Mouse (Mus musculus): Measurements from ENCODE around the gene Atg2b. TPM values are rescaled to one million over a fixed set of nuclear protein-coding genes. Genes with fewer than 3 reads are reported as not detected.

The Atg2b gene
- polyA plus RNA-seq, 1 experiment from 2014 or later, result 7.5 TPM

- Histone ChIP-seq H3K4me3 (ENCODE audit: low read length) (no peak overlapping the region), H3K27me3 (ENCODE audit: control insufficient read depth, insufficient read depth, low read length) (no peaks in the 10 kb centered on the region)
These were observed 78.1 kb downstream of the Atg2b start for GRCm38 (mm10) chr12:105606881-105607280.

DNA sequence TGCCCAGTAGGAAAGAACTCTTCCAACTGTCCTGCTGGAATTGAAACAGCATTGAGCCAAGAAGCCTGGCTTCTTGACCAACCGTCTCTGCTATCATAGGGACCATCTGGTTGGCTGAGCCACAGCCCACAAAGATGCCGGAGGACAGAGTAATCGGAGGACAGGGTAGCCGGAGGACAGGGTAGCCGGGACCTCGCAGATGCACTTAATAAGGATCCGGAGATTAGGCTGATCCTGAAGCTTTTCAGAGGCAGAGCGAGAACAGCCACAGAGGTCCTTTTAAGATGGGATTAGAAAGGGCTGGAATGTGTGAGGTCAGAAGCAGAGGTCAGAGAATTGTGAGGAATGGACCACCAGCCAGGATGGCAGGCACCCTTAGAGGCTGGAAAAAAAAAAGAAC is 79.8 kb downstream of the Atg2b start:
- Histone ChIP-seq H3K9ac (ENCODE audit: low read length) (no peak overlapping the region), H3K4me3 (ENCODE audit: low read length) (no peak overlapping the region), H3K9me3 (replicated peaks; ENCODE audit: control insufficient read depth, low read length) (no peaks in the 10 kb centered on the region), H3K4me2 (ENCODE audit: low read depth, low read length) (no peak overlapping the region), H3K27me3 (ENCODE audit: control insufficient read depth, insufficient read depth, low read length) (no peaks in the 10 kb centered on the region), H3K36me3 (ENCODE audit: control insufficient read depth, insufficient read depth) (no peaks in the 10 kb centered on the region), H3K4me1 (ENCODE audit: control insufficient read depth, insufficient read depth, low read length) (no peaks in the 10 kb centered on the region), H3K27ac (ENCODE audit: low read length) (no peak overlapping the region)
- 51% methylated on average over 8 of the region's 8 CpGs for WGBS
- ATAC-seq (replicated peaks; ENCODE audit: extremely low read depth, insufficient read depth, low FRiP score), result no peak

More at GRCm38 (mm10) chr12:105606881-105607280, 78.1 kb downstream of the Atg2b start:
- Histone ChIP-seq H3K9me3 (replicated peaks; ENCODE audit: control insufficient read depth, low read length) (no peaks in the 10 kb centered on the region), H3K27ac (ENCODE audit: low read length) (no peak overlapping the region), H3K36me3 (ENCODE audit: control insufficient read depth, insufficient read depth) (no peaks in the 10 kb centered on the region), H3K4me1 (ENCODE audit: control insufficient read depth, insufficient read depth, low read length) (no peaks in the 10 kb centered on the region; the same call in 1 of the 2 replicates), H3K9ac (ENCODE audit: low read length) (no peak overlapping the region), H3K4me2 (ENCODE audit: low read depth, low read length) (no peak overlapping the region)
- 63% methylated on average over 4 of the region's 4 CpGs for WGBS
- ATAC-seq (replicated peaks; ENCODE audit: extremely low read depth, insufficient read depth, low FRiP score), result no peak

DNA sequence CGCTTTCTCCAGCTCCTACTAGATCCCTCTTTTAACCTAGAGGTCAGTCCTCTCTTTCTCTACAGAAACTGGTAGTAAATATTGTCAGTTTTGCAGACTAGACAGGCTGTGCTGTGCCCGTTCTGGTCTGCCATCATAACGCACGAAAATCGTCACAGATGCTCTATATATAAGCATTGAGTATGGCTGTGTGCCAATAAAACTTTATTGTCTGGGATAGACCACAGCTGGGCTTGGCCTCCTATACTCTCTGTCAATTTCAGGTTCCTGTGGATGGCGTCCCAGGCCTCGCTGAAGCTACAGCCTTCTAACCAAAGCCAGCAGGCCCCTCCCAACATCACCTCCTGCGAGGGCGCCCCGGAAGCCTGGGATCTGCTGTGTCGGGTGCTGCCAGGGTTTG is 81.1 kb downstream of the Atg2b start:
- H3K4me2 ChIP-seq (ENCODE audit: low read depth, low read length), result no peak overlapping the region
- H3K9ac ChIP-seq (ENCODE audit: low read length), result no peak overlapping the region
- no peak overlapping the region for H3K27ac ChIP-seq (ENCODE audit: low read length)
- ATAC-seq (replicated peaks; ENCODE audit: extremely low read depth, insufficient read depth, low FRiP score), result no peak
- H3K27me3 ChIP-seq (ENCODE audit: control insufficient read depth, insufficient read depth, low read length), result no peaks in the 10 kb centered on the region
- H3K9me3 ChIP-seq (replicated peaks; ENCODE audit: control insufficient read depth, low read length), result no peaks in the 10 kb centered on the region
- no peak overlapping the region for H3K4me3 ChIP-seq (ENCODE audit: low read length)
- no peaks in the 10 kb centered on the region for H3K36me3 ChIP-seq (ENCODE audit: control insufficient read depth, insufficient read depth)
- H3K4me1 ChIP-seq (ENCODE audit: control insufficient read depth, insufficient read depth, low read length), result no peaks in the 10 kb centered on the region
- 87% methylated on average over 11 of the region's 11 CpGs for WGBS

- no peak within 1 kb of the TSS for H3K4me2 ChIP-seq (ENCODE audit: low read depth, low read length)
- no peak within 1 kb of the TSS for H3K4me3 ChIP-seq (ENCODE audit: low read length)
- no peaks in the 10 kb centered on the region for H3K27me3 ChIP-seq (ENCODE audit: control insufficient read depth, insufficient read depth, low read length)
- H3K27ac ChIP-seq (ENCODE audit: low read length), result no peak within 1 kb of the TSS
- no peaks in the 10 kb centered on the region for H3K36me3 ChIP-seq (ENCODE audit: control insufficient read depth, insufficient read depth)
- 85% methylated on average over 11 of the region's 11 CpGs for WGBS
- H3K9ac ChIP-seq (ENCODE audit: low read length), result no peak within 1 kb of the TSS
- no peaks in the 10 kb centered on the region for H3K9me3 ChIP-seq (replicated peaks; ENCODE audit: control insufficient read depth, low read length)
- no peak for ATAC-seq (replicated peaks; ENCODE audit: extremely low read depth, insufficient read depth, low FRiP score)
- H3K4me1 ChIP-seq (ENCODE audit: control insufficient read depth, insufficient read depth, low read length), result no peaks in the 10 kb centered on the region
These were observed 82.3 kb downstream of the Atg2b start, which contains the start of gene Bdkrb1 for GRCm38 (mm10) chr12:105602581-105603210. Gene Bdkrb1 (plus strand): TSS chr12:105603085.

DNA sequence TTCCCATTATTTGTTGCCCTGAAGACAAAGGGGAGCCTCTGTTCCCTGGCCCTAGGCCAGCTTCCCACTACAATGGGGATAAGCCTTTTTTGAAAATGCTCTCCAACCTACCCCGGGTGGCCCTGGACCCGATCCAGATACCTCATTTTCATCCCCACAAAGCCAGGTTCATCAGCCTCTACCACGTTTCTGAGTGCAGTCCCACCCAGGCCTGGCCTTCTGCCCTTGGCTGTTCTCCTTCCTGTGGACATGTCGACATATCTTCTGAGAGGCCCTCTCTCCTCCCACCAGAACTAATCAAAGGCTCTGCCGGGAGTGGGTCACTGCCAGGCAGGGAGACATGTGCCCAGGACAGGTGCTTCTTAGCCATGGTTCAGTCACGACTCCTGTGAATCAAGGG is 83.4 kb downstream of the Atg2b start:
- Histone ChIP-seq H3K27ac (ENCODE audit: low read length) (no peak overlapping the region), H3K4me3 (ENCODE audit: low read length) (no peak overlapping the region), H3K36me3 (ENCODE audit: control insufficient read depth, insufficient read depth) (no peaks in the 10 kb centered on the region), H3K9me3 (replicated peaks; ENCODE audit: control insufficient read depth, low read length) (no peaks in the 10 kb centered on the region), H3K27me3 (ENCODE audit: control insufficient read depth, insufficient read depth, low read length) (no peaks in the 10 kb centered on the region), H3K4me2 (ENCODE audit: low read depth, low read length) (no peak overlapping the region), H3K4me1 (ENCODE audit: control insufficient read depth, insufficient read depth, low read length) (no peaks in the 10 kb centered on the region), H3K9ac (ENCODE audit: low read length) (no peak overlapping the region)
- no peak for ATAC-seq (replicated peaks; ENCODE audit: extremely low read depth, insufficient read depth, low FRiP score)
- 37% methylated on average over 6 of the region's 6 CpGs for WGBS

GRCm38 (mm10) chr12:105599098-105599497 is 85.9 kb downstream of the Atg2b start:
- H3K27ac ChIP-seq (ENCODE audit: low read length), result no peak overlapping the region
- peaks cover 4% of the 10 kb centered on the region; the same call in 1 of the 2 replicates for H3K4me1 ChIP-seq (ENCODE audit: control insufficient read depth, insufficient read depth, low read length)
- no peaks in the 10 kb centered on the region for H3K27me3 ChIP-seq (ENCODE audit: control insufficient read depth, insufficient read depth, low read length)
- 63% methylated on average over 5 of the region's 5 CpGs for WGBS
- H3K4me3 ChIP-seq (ENCODE audit: low read length), result no peak overlapping the region
- no peak overlapping the region for H3K4me2 ChIP-seq (ENCODE audit: low read depth, low read length)
- H3K9me3 ChIP-seq (replicated peaks; ENCODE audit: control insufficient read depth, low read length), result no peaks in the 10 kb centered on the region
- no peaks in the 10 kb centered on the region for H3K36me3 ChIP-seq (ENCODE audit: control insufficient read depth, insufficient read depth)
- H3K9ac ChIP-seq (ENCODE audit: low read length), result no peak overlapping the region
- no peak for ATAC-seq (replicated peaks; ENCODE audit: extremely low read depth, insufficient read depth, low FRiP score)

DNA sequence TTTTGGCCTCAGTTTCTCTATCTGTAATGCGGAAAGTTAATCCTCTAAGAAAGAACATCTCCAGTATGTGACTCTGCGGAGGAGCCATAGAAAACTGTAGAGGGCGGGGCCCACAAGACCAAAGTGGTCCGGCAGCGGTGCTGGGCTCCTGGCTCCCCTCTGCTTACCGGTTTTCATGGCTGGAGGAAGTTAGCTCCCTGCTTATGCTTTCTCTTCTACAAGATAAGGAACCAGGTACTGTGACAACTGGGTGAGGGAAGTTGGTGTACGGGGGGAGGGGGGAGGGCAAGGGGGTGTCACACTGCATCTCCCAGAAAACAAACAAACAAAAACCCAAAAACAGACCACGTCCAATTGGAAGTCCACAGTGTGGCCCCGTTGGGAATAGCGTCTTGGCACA is 86.5 kb downstream of the Atg2b start:
- no peak overlapping the region for H3K4me3 ChIP-seq (ENCODE audit: low read length)
- WGBS, result 74% methylated on average over 10 of the region's 10 CpGs

GRCm38 (mm10) chr12:105597135-105597534 is 87.9 kb downstream of the Atg2b start:
- no peak overlapping the region for H3K9ac ChIP-seq (ENCODE audit: low read length)
- H3K27me3 ChIP-seq (ENCODE audit: control insufficient read depth, insufficient read depth, low read length), result no peaks in the 10 kb centered on the region
- no peak overlapping the region for H3K4me3 ChIP-seq (ENCODE audit: low read length)
- ATAC-seq (replicated peaks; ENCODE audit: extremely low read depth, insufficient read depth, low FRiP score), result no peak
- H3K27ac ChIP-seq (ENCODE audit: low read length), result no peak overlapping the region
- H3K9me3 ChIP-seq (replicated peaks; ENCODE audit: control insufficient read depth, low read length), result no peaks in the 10 kb centered on the region
- H3K4me2 ChIP-seq (ENCODE audit: low read depth, low read length), result no peak overlapping the region
- peaks cover 4% of the 10 kb centered on the region; the same call in 1 of the 2 replicates for H3K4me1 ChIP-seq (ENCODE audit: control insufficient read depth, insufficient read depth, low read length)
- WGBS, result 79% methylated on average over 8 of the region's 8 CpGs
- H3K36me3 ChIP-seq (ENCODE audit: control insufficient read depth, insufficient read depth), result no peaks in the 10 kb centered on the region

More for the DNA sequence above, 86.5 kb downstream of the Atg2b start:
- Histone ChIP-seq H3K27ac (ENCODE audit: low read length) (no peak overlapping the region), H3K9ac (ENCODE audit: low read length) (no peak overlapping the region), H3K4me1 (ENCODE audit: control insufficient read depth, insufficient read depth, low read length) (peaks cover 4% of the 10 kb centered on the region; the same call in 1 of the 2 replicates), H3K4me2 (ENCODE audit: low read depth, low read length) (no peak overlapping the region), H3K27me3 (ENCODE audit: control insufficient read depth, insufficient read depth, low read length) (no peaks in the 10 kb centered on the region), H3K9me3 (replicated peaks; ENCODE audit: control insufficient read depth, low read length) (no peaks in the 10 kb centered on the region), H3K36me3 (ENCODE audit: control insufficient read depth, insufficient read depth) (no peaks in the 10 kb centered on the region)
- ATAC-seq (replicated peaks; ENCODE audit: extremely low read depth, insufficient read depth, low FRiP score), result no peak

DNA sequence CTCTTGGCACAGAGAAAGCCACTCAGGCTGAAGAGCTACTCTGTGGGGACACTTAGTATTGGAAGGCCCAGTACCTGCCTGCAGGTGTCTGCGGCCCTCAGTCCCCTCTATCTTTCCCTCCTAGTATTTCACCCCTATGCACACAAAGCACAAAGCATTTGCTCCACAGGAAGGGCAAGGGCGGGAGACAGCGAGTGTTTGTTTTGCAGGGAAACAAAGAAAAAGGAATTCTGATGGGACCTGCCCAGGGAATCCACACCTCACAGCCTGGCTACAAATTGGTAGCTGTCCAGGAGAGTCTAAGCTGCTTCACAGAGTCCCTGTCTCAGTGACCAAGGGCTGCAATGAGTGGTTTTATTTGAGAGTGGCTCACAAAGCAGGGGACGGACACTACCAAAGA is 91.5 kb downstream of the Atg2b start:
- no peak overlapping the region for H3K4me2 ChIP-seq (ENCODE audit: low read depth, low read length)
- no peaks in the 10 kb centered on the region for H3K27me3 ChIP-seq (ENCODE audit: control insufficient read depth, insufficient read depth, low read length)
- H3K36me3 ChIP-seq (ENCODE audit: control insufficient read depth, insufficient read depth), result no peaks in the 10 kb centered on the region
- WGBS, result 71% methylated on average over 4 of the region's 4 CpGs
- H3K4me3 ChIP-seq (ENCODE audit: low read length), result no peak overlapping the region
- H3K9me3 ChIP-seq (replicated peaks; ENCODE audit: control insufficient read depth, low read length), result no peaks in the 10 kb centered on the region
- no peak overlapping the region for H3K27ac ChIP-seq (ENCODE audit: low read length)
- H3K4me1 ChIP-seq (ENCODE audit: control insufficient read depth, insufficient read depth, low read length), result peaks cover 4% of the 10 kb centered on the region; the same call in 1 of the 2 replicates
- no peak for ATAC-seq (replicated peaks; ENCODE audit: extremely low read depth, insufficient read depth, low FRiP score)
- no peak overlapping the region for H3K9ac ChIP-seq (ENCODE audit: low read length)
